Mouse (Mus musculus) liver, embryonic 16.5 days (tissue): ENCODE measurements around the gene Rftn1. TPM values are rescaled to one million over a fixed set of nuclear protein-coding genes. Genes with fewer than 3 reads are reported as not detected.
A peak's percentile ranks its signal among the peaks of the same experiment; 100 is the strongest.

Source experiments
- ATAC-seq: fragments of 200-750 bp; cut with Nextera tagmentation; 2 replicates; pipeline ENCODE4 v1.8.0; 2017; ENCODE audit warnings: low read depth, mild to moderate bottlenecking, moderate number of reproducible peaks, moderate library complexity
- H3K27ac ChIP-seq: fragments of 300-500 bp; sonication (generic); 2 replicates; pipeline ENCODE4 v1.5.1; 2014; ENCODE audit warnings: mild to moderate bottlenecking, low read length
- H3K27me3 ChIP-seq: fragments of 300-500 bp; sonication (generic); 2 replicates; pipeline ENCODE4 v1.6.1; 2014; ENCODE audit warnings: low read depth, low read length, mixed read lengths; ENCODE audit not compliant: control insufficient read depth, insufficient read depth
- H3K36me3 ChIP-seq: fragments of 300-500 bp; sonication (generic); 2 replicates; pipeline ENCODE4 v1.6.1; 2014; ENCODE audit warnings: mild to moderate bottlenecking; ENCODE audit not compliant: control insufficient read depth, insufficient read depth
- H3K4me1 ChIP-seq: fragments of 300-500 bp; sonication (generic); 2 replicates; pipeline ENCODE4 v1.6.1; 2014; ENCODE audit warnings: low read depth, low read length, mixed read lengths; ENCODE audit not compliant: control insufficient read depth
- H3K4me2 ChIP-seq: fragments of 300-500 bp; sonication (generic); 2 replicates; pipeline ENCODE4 v1.6.1; 2014; ENCODE audit warnings: low read depth, low read length, mixed read lengths
- H3K4me3 ChIP-seq: fragments of 300-500 bp; sonication (generic); 2 replicates; pipeline ENCODE4 v1.5.1; 2014; ENCODE audit warnings: low read depth, mild to moderate bottlenecking, low read length
- H3K9ac ChIP-seq: fragments of 300-500 bp; sonication (generic); 2 replicates; pipeline ENCODE4 v1.6.1; 2014; ENCODE audit warnings: low read depth, low read length
- H3K9me3 ChIP-seq: fragments of 300-500 bp; sonication (generic); replicated peaks from 2 replicates; pipeline ENCODE4 v1.6.1; 2016; ENCODE audit warnings: low read length; ENCODE audit not compliant: control insufficient read depth
- WGBS: fragments of 180-500 bp; shearing (Covaris S2); extraction: QIAGEN DNeasy Blood & Tissue Kit; methylation state at CpG from one replicate; pipeline ENCODE4 v1.1.7; 2014; ENCODE audit not compliant: insufficient replicate concordance; 5-methylcytosine and 5-hydroxymethylcytosine counted together
- polyA plus RNA-seq: library from polyadenylated mRNA; unstranded; fragments of >200 nt; fragmentation: Nextera tagmentation; extraction: Ambion mirVana; gene quantifications from 2 replicates; pipeline ENCODE4 v1.2.1, GENCODE M21; 2015

The Rftn1 gene
- polyA plus RNA-seq, 1 experiment from 2014 or later: 4.0 TPM

DNA sequence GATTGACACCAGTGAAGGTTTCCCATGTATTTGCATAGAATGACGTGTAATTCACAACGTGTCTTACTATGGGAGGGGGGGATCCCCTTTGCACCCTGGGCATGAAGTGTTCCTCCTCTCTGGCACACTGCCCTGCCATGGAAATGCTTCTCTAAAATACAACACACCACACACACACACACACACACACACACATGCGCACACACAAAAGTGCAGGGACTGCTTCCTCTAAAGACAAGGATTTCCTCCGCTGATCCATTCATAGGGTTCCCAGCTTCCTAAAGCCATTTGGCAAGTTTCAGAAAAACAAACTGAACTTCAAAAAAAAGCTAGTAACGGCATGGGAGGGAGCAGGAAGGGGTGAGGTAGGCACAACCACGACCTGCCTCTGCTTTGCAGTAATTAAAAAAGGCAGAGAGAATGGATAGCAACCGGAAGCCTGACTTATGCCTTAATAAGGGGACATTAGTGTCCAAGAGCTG lies 20.5 kb downstream of the Rftn1 start:
- H3K4me1 ChIP-seq: no peaks in the 10 kb centered on the region
- no peak for ATAC-seq
- H3K27me3 ChIP-seq: no peaks in the 10 kb centered on the region
- H3K4me3 ChIP-seq: no peak overlapping the region
- H3K27ac ChIP-seq: no peak overlapping the region
- no peak overlapping the region for H3K9ac ChIP-seq
- no peak overlapping the region for H3K4me2 ChIP-seq
- WGBS: 51% methylated on average over 7 of the region's 7 CpGs
- H3K36me3 ChIP-seq: no peaks in the 10 kb centered on the region
- H3K9me3 ChIP-seq: peaks cover 2% of the 10 kb centered on the region; the same call in 1 of the 2 replicates

DNA sequence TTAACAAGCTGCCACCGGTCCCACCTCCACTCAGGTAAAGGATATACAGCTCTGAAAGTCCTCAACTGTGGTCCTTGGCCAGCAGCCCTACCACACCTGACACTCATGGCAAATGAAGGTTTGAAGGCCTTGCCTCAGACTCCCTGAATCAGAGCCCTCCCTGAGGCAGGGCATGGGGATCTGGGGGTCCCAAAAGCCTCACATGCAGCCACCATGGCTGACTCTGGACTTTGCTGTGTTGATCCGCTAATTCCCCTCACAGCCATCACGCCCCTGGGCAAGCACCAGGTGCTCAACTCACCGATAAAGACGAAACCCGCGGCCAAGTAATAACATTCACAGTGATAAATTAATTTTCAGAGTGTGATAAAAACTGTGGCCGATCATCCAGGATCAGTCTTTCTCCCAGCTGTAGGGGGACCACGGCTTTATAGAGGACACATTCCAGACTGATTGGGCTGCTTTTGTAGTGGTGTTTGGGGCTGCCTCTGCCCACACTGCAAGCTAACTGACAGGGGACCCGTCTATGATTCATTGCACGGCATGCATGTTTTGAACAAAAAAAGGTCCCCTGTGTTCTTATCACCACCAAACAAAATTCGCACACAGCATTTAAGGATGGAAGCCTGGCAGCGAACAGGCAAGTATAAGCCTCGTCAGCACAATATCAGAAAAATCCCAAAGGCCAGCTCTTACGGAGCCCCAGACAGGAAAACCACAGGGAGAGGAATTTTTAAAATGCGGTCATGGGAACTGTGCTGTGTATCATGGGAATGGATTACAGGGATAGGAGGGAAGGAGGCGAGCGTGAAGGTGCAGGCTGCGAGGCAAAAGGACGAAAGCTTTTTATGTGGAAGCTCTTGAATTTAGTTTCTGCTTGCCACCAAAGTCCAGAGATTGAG lies 29.3 kb downstream of the Rftn1 start:
- WGBS: 70% methylated on average over 20 of the region's 20 CpGs
- ATAC-seq: no peak
- Histone ChIP-seq H3K36me3 (no peaks in the 10 kb centered on the region), H3K9me3 (no peaks in the 10 kb centered on the region), H3K27ac (no peak overlapping the region), H3K27me3 (no peaks in the 10 kb centered on the region), H3K4me3 (no peak overlapping the region), H3K4me1 (peaks cover 19% of the 10 kb centered on the region), H3K9ac (no peak overlapping the region), H3K4me2 (no peak overlapping the region)

- Histone ChIP-seq H3K4me3 (no peak overlapping the region), H3K36me3 (no peaks in the 10 kb centered on the region), H3K27ac (no peak overlapping the region), H3K27me3 (no peaks in the 10 kb centered on the region), H3K4me2 (no peak overlapping the region), H3K9me3 (no peaks in the 10 kb centered on the region), H3K4me1 (peaks cover 19% of the 10 kb centered on the region), H3K9ac (no peak overlapping the region)
- no peak for ATAC-seq
- 75% methylated on average over 6 of the region's 6 CpGs for WGBS
Measured at GRCm38 (mm10) chr17:50160357-50160756, 30.1 kb downstream of the Rftn1 start.

GRCm38 (mm10) chr17:50159816-50160215 lies 30.7 kb downstream of the Rftn1 start:
- Histone ChIP-seq H3K9ac (no peak overlapping the region), H3K9me3 (no peaks in the 10 kb centered on the region), H3K4me2 (no peak overlapping the region), H3K27me3 (no peaks in the 10 kb centered on the region), H3K4me1 (peaks cover 19% of the 10 kb centered on the region), H3K4me3 (no peak overlapping the region), H3K36me3 (no peaks in the 10 kb centered on the region), H3K27ac (no peak overlapping the region)
- ATAC-seq: no peak
- 79% methylated on average over 6 of the region's 6 CpGs for WGBS

DNA sequence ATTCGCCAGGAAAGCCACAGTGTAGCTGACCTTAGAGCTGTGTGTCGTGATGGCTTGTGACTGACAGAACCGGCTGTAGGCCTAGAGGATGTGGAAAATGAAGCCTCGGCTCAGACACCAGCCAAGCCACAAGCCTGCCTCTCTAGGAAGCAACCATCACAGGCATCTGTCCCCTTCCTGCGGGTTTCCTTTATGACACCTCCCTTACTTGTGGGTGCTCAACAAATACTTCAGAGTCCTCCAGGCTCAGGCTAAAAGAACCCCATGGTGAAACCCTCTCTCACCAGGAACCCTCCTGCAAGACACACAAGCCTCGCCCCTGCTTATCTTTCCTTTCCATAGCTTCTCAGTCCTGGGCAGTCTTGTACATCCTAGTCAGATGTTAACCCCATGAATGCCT lies 31.9 kb downstream of the Rftn1 start:
- ATAC-seq: peak; percentile 93
- H3K9me3 ChIP-seq: no peaks in the 10 kb centered on the region
- 22% methylated on average over 6 of the region's 6 CpGs for WGBS
- H3K27ac ChIP-seq: peak overlapping the region; percentile 31; the same call in 1 of the 2 replicates
- H3K36me3 ChIP-seq: no peaks in the 10 kb centered on the region
- H3K4me2 ChIP-seq: peak overlapping the region; percentile 34
- H3K27me3 ChIP-seq: no peaks in the 10 kb centered on the region
- H3K9ac ChIP-seq: peak overlapping the region; percentile 33; the same call in 1 of the 2 replicates
- peaks cover 19% of the 10 kb centered on the region for H3K4me1 ChIP-seq
- H3K4me3 ChIP-seq: no peak overlapping the region

GRCm38 (mm10) chr17:50157190-50158150 lies 33.0 kb downstream of the Rftn1 start:
- Histone ChIP-seq H3K9ac (no peak overlapping the region), H3K4me3 (no peak overlapping the region), H3K36me3 (no peaks in the 10 kb centered on the region), H3K27ac (peak overlapping the region; percentile 38; the same call in 1 of the 2 replicates), H3K27me3 (no peaks in the 10 kb centered on the region), H3K4me2 (no peak overlapping the region), H3K9me3 (no peaks in the 10 kb centered on the region), H3K4me1 (peaks cover 19% of the 10 kb centered on the region)
- no peak for ATAC-seq
- whole genome bisulfite sequencing: 76% methylated on average over 15 of the region's 15 CpGs

DNA sequence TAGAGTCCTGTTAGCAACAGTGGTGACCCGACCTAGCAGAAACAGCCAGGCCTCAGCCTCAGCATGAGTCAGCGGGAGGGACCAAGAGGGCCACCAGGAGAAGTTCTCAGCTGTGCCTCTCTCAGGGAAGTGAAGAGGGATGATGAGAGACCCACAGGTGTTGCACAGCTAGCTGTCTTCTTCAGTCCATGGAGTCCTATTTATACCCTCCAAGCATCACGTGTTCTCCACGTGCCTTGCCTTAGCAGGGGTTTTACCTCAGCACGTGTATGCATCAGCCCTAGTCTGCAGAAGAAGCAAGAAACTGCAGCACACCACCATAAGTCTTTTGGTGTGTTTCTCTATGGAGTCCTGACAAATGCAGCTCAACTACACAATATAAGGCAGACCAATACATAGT lies 38.4 kb downstream of the Rftn1 start:
- Histone ChIP-seq H3K27me3 (no peaks in the 10 kb centered on the region), H3K9ac (no peak overlapping the region), H3K4me2 (no peak overlapping the region), H3K4me3 (no peak overlapping the region), H3K4me1 (no peaks in the 10 kb centered on the region), H3K27ac (no peak overlapping the region), H3K9me3 (no peaks in the 10 kb centered on the region), H3K36me3 (no peaks in the 10 kb centered on the region)
- ATAC-seq: no peak
- 76% methylated on average over 5 of the region's 5 CpGs for WGBS

DNA sequence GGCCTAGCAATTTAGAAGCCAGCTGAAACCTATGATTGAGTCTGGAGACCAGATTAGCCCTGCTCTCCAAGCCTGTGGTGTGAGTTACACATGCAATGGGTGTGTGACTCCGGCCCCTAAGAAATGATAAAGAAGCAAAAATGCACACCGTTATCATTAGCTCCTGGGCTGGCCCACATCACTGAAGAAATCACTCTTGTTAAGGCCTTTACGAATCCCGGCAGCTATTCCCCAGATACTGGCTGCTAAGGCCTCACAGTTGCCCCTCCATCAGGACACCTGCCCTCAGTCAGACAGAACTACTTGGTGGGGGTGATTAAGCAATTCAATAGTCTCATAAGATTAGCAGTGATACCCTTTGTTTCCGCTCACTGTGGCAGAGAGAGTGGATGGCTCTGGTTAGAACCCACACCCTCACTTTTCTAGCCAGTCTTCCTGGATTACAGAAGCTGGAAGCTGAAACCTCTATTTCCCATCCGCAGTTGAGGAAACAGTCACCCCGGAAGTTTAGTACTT lies 39.2 kb downstream of the Rftn1 start:
- H3K9ac ChIP-seq: no peak overlapping the region
- WGBS: 61% methylated on average over 7 of the region's 7 CpGs
- no peak overlapping the region for H3K4me3 ChIP-seq
- H3K4me2 ChIP-seq: no peak overlapping the region
- no peak overlapping the region for H3K27ac ChIP-seq
- no peak for ATAC-seq
- H3K27me3 ChIP-seq: no peaks in the 10 kb centered on the region
- H3K36me3 ChIP-seq: no peaks in the 10 kb centered on the region
- no peaks in the 10 kb centered on the region for H3K4me1 ChIP-seq
- H3K9me3 ChIP-seq: no peaks in the 10 kb centered on the region
